12 mouse cellular contexts compared by ENCODE assay signal in the genomic region with DNA sequence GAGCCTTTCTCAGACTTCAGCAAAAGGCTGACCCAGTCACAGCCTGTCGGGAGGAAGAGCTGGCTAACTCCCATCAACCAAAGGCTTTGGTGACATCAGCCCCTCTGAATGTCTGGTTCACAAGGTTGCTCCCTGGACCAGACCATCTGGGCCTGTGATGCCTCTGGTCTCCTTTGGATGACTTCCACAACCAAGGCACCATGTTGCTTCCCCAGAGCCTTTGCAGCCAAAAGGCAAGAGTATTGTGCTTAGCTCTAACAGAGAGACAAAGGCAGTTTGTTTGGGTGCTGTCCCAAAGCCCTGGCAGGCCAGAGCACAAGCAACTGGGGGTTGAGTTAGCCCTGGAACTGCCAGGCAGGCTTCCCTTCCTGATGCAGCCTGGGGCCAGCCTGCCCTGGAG. TPM values are rescaled to one million over a fixed set of nuclear protein-coding genes. Genes with fewer than 3 reads are reported as not detected.
DNase-seq lines count a peak whose midpoint lies in the region; ATAC-seq and TF ChIP-seq lines count a peak whose summit lies in the region.
"Had no signal": no experiment of that assay in that cellular context is flagged by ENCODE, and none has a peak within 500 bp of the region (broad histone marks: within the 10 kb centered on the region; RNA-seq: fewer than 3 reads in every experiment).

No protein-coding gene starts in this region.

- H3K27ac ChIP-seq in forebrain, postnatal 0 days (ENCODE audit: low read depth, low read length), result no peak overlapping the region
- H3K27ac ChIP-seq in forebrain, embryonic 11.5 days (ENCODE audit: low read depth, low read length), result no peak overlapping the region
- H3K27ac ChIP-seq: forebrain, embryonic 10.5 days; liver, embryonic 14.5 days had no signal

- H3K27me3 ChIP-seq in forebrain, postnatal 0 days (ENCODE audit: insufficient read depth, low read length), result no peaks in the 10 kb centered on the region
- no peaks in the 10 kb centered on the region for H3K27me3 ChIP-seq in forebrain, embryonic 11.5 days (ENCODE audit: control insufficient read depth, insufficient read depth, low read length)

- TF ChIP-seq CTCF in forebrain, postnatal 0 days (IDR thresholded peaks at IDR 0.05; ENCODE audit: low read depth), result no peak

- H3K4me1 ChIP-seq in forebrain, postnatal 0 days (ENCODE audit: insufficient read depth), result no peaks in the 10 kb centered on the region
- H3K4me1 ChIP-seq in forebrain, embryonic 11.5 days (replicated peaks; ENCODE audit: control insufficient read depth, insufficient read depth, low read length), result peaks cover 5% of the 10 kb centered on the region

- ATAC-seq in forebrain, postnatal 0 days, result peak; percentile 45
- ATAC-seq in forebrain, embryonic 11.5 days (replicated peaks; ENCODE audit: low FRiP score), result no peak
- no peak for ATAC-seq in megakaryocyte progenitor cell, adult 5-6 weeks (replicated peaks; ENCODE audit: poor library complexity)

- no peaks in the 10 kb centered on the region for H3K9me3 ChIP-seq in forebrain, postnatal 0 days (ENCODE audit: low read length)
- H3K9me3 ChIP-seq in forebrain, embryonic 11.5 days (ENCODE audit: control insufficient read depth, low read length), result no peaks in the 10 kb centered on the region
- H3K9me3 ChIP-seq: forebrain, embryonic 10.5 days had no signal

- peaks cover 55% of the 10 kb centered on the region for H3K36me3 ChIP-seq in forebrain, postnatal 0 days (ENCODE audit: insufficient read depth)
- H3K36me3 ChIP-seq in forebrain, embryonic 11.5 days (ENCODE audit: control insufficient read depth, insufficient read depth, low read length), result peaks cover 8% of the 10 kb centered on the region; the same call in 1 of the 2 replicates

- H3K4me3 ChIP-seq in forebrain, postnatal 0 days (ENCODE audit: low read depth, low read length), result no peak overlapping the region
- no peak overlapping the region for H3K4me3 ChIP-seq in forebrain, embryonic 11.5 days (ENCODE audit: low read depth, low read length)
- H3K4me3 ChIP-seq: forebrain, embryonic 10.5 days had no signal

- WGBS in forebrain, postnatal 0 days, result 79% methylated on average over 1 of the region's 1 CpGs
- 95% methylated on average over 1 of the region's 1 CpGs for WGBS in forebrain, embryonic 11.5 days

- DNase-seq in forebrain, postnatal 0 days, result peak; percentile 43
- DNase-seq in forebrain, embryonic 11.5 days (ENCODE audit: low spot score), result no peak
- DNase-seq in left cerebral cortex, postnatal 10 days (ENCODE audit: extremely low spot score in 1 of 2, low spot score in 2 of 2), result peak; percentile 33 to 36
- DNase-seq in left cerebral cortex, adult 11 months (ENCODE audit: low spot score), result no peak
- peak; percentile 94 for DNase-seq in cerebellum, adult 9-10 months
- peak; percentile 82 for DNase-seq in layer of hippocampus, adult 9-11 months
- DNase-seq in kidney, adult 9 months, result no peak
- DNase-seq: kidney, postnatal 4 days; midbrain, embryonic 14.5 days had no signal

- H3K9ac ChIP-seq in forebrain, postnatal 0 days, result no peak overlapping the region
- H3K9ac ChIP-seq in forebrain, embryonic 11.5 days (ENCODE audit: low read length), result no peak overlapping the region
- H3K9ac ChIP-seq: liver, embryonic 14.5 days had no signal

- no peak overlapping the region for H3K4me2 ChIP-seq in forebrain, postnatal 0 days (ENCODE audit: low read depth)
- H3K4me2 ChIP-seq in forebrain, embryonic 11.5 days (ENCODE audit: low read depth, low read length, severe bottlenecking), result no peak overlapping the region

- intact Hi-C loops in left cerebral cortex, postnatal 10 days (cut with DNase I), result loop anchor here (10.0 kb wide), 1 partner anchor 365 kb away; no protein-coding TSS in a partner anchor

RNA-seq across cellular contexts. Expression of gene Iffo2, which starts 40.4 kb away (rescaled TPM):
- total RNA-seq in forebrain, postnatal 0 days (2014; rRNA removed), result 13.8 and 15.8 TPM in 2 replicates
- 3.5 and 5.3 TPM in 2 replicates for polyA plus RNA-seq in forebrain, postnatal 0 days (2015; fragmentation: Nextera tagmentation; extraction: Ambion mirVana)
- polyA plus RNA-seq in forebrain, embryonic 11.5 days (2014; fragmentation: Nextera tagmentation; extraction: Ambion mirVana), result 2.5 and 3.5 TPM in 2 replicates
- total RNA-seq in left cerebral cortex, postnatal 10 days (2021), result 10 to 100 TPM; 18.4 to 18.9 TPM
- total RNA-seq in megakaryocyte progenitor cell, adult 5-6 weeks (2015), result 0.39 and 0.69 TPM in 2 replicates
- 0.33 and 1.2 TPM in 2 replicates for total RNA-seq in megakaryocyte progenitor cell, adult 5-6 weeks (2017)

Comparison
In these comparisons a context has a peak if more than half of its experiments do, and no peak if none do; other contexts are left out.
1. DNase-seq: peak in forebrain, postnatal 0 days (single experiment), left cerebral cortex, postnatal 10 days (2 of 2), cerebellum, adult 9-10 months (single experiment) and layer of hippocampus, adult 9-11 months (single experiment); none in forebrain, embryonic 11.5 days (single experiment), left cerebral cortex, adult 11 months (single experiment) and kidney, adult 9 months (single experiment).